Comparison of ENCODE assay signal across 7 mouse cellular contexts in genomic region chr8:71405401-71406098, GRCm38 (mm10). TPM values are rescaled to one million over a fixed set of nuclear protein-coding genes. Genes with fewer than 3 reads are reported as not detected.
DNase-seq lines count a peak whose midpoint lies in the region; ATAC-seq lines count a peak whose summit lies in the region.

Gene Ankle1, plus strand, starts transcription at chr8:71406010.

- peak within 1 kb of the TSS; percentile 89 for H3K27ac ChIP-seq in limb, embryonic 10.5 days
- H3K27ac ChIP-seq in midbrain, embryonic 13.5 days = no peak within 1 kb of the TSS

- H3K36me3 ChIP-seq in limb, embryonic 10.5 days = peaks cover 59% of the 10 kb centered on the region
- peaks cover 22% of the 10 kb centered on the region; the same call in 1 of the 2 replicates for H3K36me3 ChIP-seq in midbrain, embryonic 13.5 days

- peak; percentile 94 for DNase-seq in adrenal gland, adult 8-10 months
- DNase-seq in embryo, embryonic 9.5 days (ENCODE audit: extremely low spot score) = peak; percentile 98
- DNase-seq in kidney, adult 11 months = peak; percentile 94
- peak; percentile 99 for DNase-seq in limb, embryonic 10.5 days (ENCODE audit: low spot score)
- DNase-seq in spleen, adult 12 weeks (ENCODE audit: low spot score) = peak; percentile 97

- H3K4me3 ChIP-seq in limb, embryonic 10.5 days = peak within 1 kb of the TSS; percentile 80
- peak within 1 kb of the TSS; percentile 53 for H3K4me3 ChIP-seq in midbrain, embryonic 13.5 days (replicated peaks)

- 17% methylated on average over 33 of the region's 33 CpGs for WGBS in limb, embryonic 10.5 days
- WGBS in midbrain, embryonic 13.5 days = 16% methylated on average over 33 of the region's 33 CpGs

- H3K27me3 ChIP-seq in limb, embryonic 10.5 days (ENCODE audit: low read depth, poor library complexity, severe bottlenecking) = no peaks in the 10 kb centered on the region
- H3K27me3 ChIP-seq in midbrain, embryonic 13.5 days = no peaks in the 10 kb centered on the region

- H3K9ac ChIP-seq in midbrain, embryonic 13.5 days (replicated peaks) = peak within 1 kb of the TSS; percentile 60

- H3K9me3 ChIP-seq in limb, embryonic 10.5 days (replicated peaks) = no peaks in the 10 kb centered on the region
- H3K9me3 ChIP-seq in midbrain, embryonic 13.5 days = no peaks in the 10 kb centered on the region

- peak; percentile 82 for ATAC-seq in granulocyte monocyte progenitor cell, adult 5-6 weeks (replicated peaks; ENCODE audit: poor library complexity, severe bottlenecking)
- peak; percentile 91 for ATAC-seq in midbrain, embryonic 13.5 days

- peak within 1 kb of the TSS; percentile 94 for H3K4me2 ChIP-seq in midbrain, embryonic 13.5 days (replicated peaks)

- H3K4me1 ChIP-seq in limb, embryonic 10.5 days = peaks cover 27% of the 10 kb centered on the region
- peaks cover 26% of the 10 kb centered on the region for H3K4me1 ChIP-seq in midbrain, embryonic 13.5 days (replicated peaks)

RNA-seq across cellular contexts. Expression of gene Ankle1, which starts in this region (rescaled TPM):
- total RNA-seq in adrenal gland, adult 8-10 months (2022) = 1 to 10 TPM in 1 of 4 experiments, under 1 TPM in 2, not detected in 1; 0.56 to 1.2 (median 0.92) TPM
- total RNA-seq in granulocyte monocyte progenitor cell, adult 5-6 weeks (2014; fragmentation: Nextera tagmentation) = 11.1 and 11.7 TPM in 2 replicates
- total RNA-seq in granulocyte monocyte progenitor cell, adult 5-6 weeks (2017) = 11.3 and 12.4 TPM in 2 replicates
- polyA plus RNA-seq in limb, embryonic 10.5 days (2016; fragmentation: Nextera tagmentation; extraction: Ambion mirVana) = 34.2 and 38.4 TPM in 2 replicates
- 14.9 and 16.1 TPM in 2 replicates for polyA plus RNA-seq in midbrain, embryonic 13.5 days (2015; fragmentation: Nextera tagmentation; extraction: Ambion mirVana)

Comparison
In these comparisons a context has a peak if more than half of its experiments do, and no peak if none do; other contexts are left out.
1. RNA of gene Ankle1 (total RNA-seq): 11.1 to 12.4 TPM in granulocyte monocyte progenitor cell, adult 5-6 weeks; 0.56 to 1.2 TPM in adrenal gland, adult 8-10 months; every median in the first group is over 4 times any median in the second.
2. Peak in every context shown above with its lines, with median percentiles within 50 percentile points of each other: DNase-seq.